Mouse (Mus musculus) Muller cell, postnatal 12 days (primary cell): Measurements from ENCODE around the gene Klrc2.
"Not testable (repeated sequence)": the region's sequence is repeated elsewhere in the genome, so short reads cannot be mapped to it uniquely, and the experiment has no call there.

ENCODE experiments used
- DNase-seq: peaks from one replicate; pipeline ENCODE4 v3.0.0-alpha.2; 2015; ENCODE audit errors: inconsistent ontology term

Klrc2 gene

GRCm38 (mm10) chr6:129660589-129660988, at the start of gene Klrc2:
TSS of gene Klrc2 (minus strand) at chr6:129660689.
- DNase-seq, result not testable (repeated sequence)

- not testable (repeated sequence) for DNase-seq
Measured at GRCm38 (mm10) chr6:129691436-129691835, 30.9 kb upstream of the Klrc2 start.

DNA sequence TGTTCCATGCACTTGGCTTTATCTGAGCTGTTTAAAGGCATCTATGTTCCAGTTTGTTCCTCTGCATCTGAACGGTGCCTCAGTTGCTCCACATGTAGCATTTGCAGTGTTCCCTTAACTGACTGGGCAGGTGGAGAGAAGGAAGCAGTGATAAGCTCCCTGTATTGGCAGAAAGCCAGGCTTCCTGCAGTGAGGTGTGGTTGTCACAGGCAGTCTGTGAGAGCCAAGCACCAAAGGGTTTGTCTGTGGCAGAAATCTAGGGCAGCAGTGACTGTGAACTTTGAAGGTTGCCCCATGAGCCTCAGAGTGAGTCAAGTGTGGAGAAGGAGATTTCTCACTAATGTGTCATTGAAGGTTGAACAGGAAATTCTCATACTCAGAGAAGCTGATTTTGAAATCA, 19.9 kb upstream of the Klrc2 start:
- no peak for DNase-seq

- DNase-seq, result no peak
Measured at GRCm38 (mm10) chr6:129678873-129679272, 18.4 kb upstream of the Klrc2 start, which contains the start of gene Klrc1. TSS of gene Klrc1 (minus strand) at chr6:129678973.

DNA sequence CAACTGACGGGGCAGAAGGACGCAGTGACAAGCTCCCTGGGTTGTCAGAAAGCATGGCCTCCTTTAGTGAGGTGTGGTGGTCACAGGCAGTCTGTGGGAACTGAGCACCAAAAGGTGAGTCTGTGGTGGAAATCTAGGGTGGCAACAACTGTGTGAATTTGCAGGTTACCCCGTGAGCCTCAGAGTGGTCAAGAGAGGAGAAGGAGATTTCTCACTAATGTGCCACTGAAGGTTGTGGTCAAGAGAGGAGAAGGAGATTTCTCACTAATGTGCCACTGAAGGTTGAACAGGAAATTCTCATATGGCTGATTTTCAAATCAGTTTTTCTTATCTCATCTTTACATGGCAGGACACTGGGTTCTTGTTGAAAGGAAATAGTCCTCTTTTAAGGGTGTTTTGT, 812 bp upstream of the Klrc2 start:
- DNase-seq, result not testable (repeated sequence)

DNA sequence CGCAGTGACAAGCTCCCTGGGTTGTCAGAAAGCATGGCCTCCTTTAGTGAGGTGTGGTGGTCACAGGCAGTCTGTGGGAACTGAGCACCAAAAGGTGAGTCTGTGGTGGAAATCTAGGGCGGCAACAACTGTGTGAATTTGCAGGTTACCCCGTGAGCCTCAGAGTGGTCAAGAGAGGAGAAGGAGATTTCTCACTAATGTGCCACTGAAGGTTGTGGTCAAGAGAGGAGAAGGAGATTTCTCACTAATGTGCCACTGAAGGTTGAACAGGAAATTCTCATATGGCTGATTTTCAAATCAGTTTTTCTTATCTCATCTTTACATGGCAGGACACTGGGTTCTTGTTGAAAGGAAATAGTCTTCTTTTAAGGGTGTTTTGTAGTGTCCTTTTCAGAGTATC, 16.4 kb downstream of the Klrc2 start:
- DNase-seq, result not testable (repeated sequence)

DNA sequence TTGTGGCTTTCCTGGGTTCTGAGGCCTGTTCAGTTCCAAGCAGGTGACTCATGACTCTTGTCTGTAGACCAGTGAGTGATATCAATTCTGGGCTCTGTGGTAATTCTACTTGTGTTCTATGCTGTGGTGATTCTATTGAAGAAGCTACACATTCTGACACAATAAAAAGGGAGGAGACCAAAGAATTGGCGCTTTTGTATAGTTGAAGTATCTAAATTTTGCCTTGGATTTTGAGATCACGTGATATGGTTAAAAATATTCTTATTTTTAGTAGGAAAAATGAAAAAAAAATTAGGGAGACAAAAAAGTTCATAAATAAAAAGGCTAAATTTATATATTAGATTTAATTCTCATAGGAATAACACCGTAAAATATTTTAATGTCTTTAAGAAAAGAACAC, 17.3 kb downstream of the Klrc2 start, which contains the start of gene Klrc3:
Gene Klrc3, minus strand, starts transcription at position 101 of the 400 bp plus-strand sequence.
- not testable (repeated sequence) for DNase-seq

- not testable (repeated sequence) for DNase-seq
Measured at GRCm38 (mm10) chr6:129631046-129631445, 29.4 kb downstream of the Klrc2 start.

DNA sequence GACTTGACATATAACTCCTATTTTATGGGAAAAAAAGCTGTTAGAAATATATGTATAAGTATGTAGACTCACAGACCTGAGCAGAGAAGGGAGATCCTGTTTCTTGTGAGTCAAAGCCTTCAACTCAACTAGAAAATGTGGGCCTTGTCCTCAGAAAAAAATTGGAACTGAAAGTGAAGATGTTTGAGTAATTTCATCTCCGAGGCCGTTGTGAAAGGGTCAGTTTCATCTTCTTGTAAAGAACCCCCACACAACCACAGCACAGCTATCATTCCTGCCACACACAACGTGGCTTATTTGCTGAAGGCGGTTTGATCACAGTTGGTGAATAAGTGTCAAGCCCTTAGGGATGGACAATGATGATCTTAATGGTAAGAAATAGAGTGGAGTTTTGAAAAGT, 36.8 kb downstream of the Klrc2 start, which contains the start of gene Klrk1:
Gene Klrk1, minus strand, starts transcription at position 130 of the 400 bp plus-strand sequence.
- DNase-seq, result no peak

DNA sequence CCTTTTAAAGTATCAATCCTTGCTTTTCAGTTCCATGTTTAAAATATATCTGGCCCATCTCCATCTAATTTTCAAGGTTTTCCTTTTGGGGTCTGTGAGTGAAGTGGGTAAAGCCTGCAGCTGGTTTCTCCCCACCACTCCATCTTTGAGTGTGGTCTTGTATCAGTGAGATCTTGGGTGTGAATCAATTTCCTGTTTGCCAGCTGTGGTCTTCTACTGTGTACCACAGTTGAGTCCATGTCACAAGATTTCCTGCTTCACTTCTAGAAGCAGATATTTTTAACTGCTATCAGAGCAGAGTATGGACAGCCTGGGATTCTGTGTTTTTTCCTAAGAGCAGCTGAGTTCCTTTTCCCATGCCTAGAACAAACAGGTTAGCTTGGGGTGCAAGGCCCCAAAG, 52.1 kb downstream of the Klrc2 start:
- no peak for DNase-seq
